Mouse (Mus musculus): ENCODE measurements around the gene Nek8.
A peak's percentile ranks its signal among the peaks of the same experiment; 100 is the strongest.

The Nek8 gene

GRCm38 (mm10) chr11:78167257-78167959 lies 9.1 kb downstream of the Nek8 start:
- DNase-seq (ENCODE audit: low spot score) = no peak

- DNase-seq (ENCODE audit: low spot score) = no peak
Measured at GRCm38 (mm10) chr11:78166640-78167039, 9.8 kb downstream of the Nek8 start.

DNA sequence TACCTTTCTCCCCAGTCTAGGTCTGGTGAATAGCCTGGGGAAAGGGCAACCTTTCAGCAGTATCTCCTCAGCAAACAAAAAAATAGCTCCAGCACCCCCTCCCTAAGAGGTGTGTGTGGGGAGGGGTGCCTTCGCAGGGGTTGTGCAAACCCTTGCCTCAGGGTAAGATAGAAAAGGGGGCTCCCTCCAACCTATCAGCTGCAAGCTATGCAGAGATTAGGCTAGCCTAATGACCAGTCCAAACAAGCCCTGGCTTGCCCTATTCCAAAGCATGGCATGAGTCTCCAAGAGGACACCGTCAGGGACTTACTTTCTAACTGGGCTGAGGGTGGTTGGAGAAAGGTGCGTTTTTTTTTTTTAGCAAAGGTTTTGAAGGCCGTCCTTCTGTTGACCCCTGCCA lies 10.3 kb downstream of the Nek8 start:
- no peak for DNase-seq (ENCODE audit: low spot score)

DNA sequence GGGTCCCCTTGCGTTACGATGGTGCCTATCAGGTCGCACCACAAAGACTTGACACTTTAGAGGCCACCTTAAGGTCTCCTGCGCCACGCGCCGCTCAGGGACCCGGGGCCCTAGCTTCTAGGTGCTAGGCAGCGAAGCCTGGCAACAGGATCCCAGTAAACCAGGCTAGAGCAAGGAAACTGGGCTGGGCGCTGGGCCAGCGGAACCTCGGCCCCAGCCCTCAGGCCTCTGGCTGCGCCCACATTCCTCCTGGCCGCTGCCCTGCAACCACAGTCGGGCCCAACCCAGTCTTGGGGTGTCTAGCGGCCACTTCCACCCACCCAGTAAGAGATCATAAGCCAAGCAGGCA lies 10.7 kb downstream of the Nek8 start:
- peak; percentile 84 for DNase-seq (ENCODE audit: low spot score)

GRCm38 (mm10) chr11:78164924-78165760 lies 11.3 kb downstream of the Nek8 start, which contains the start of gene Traf4:
Gene Traf4, minus strand, starts transcription at chr11:78165589.
- peak; percentile 92 for DNase-seq (ENCODE audit: low spot score)

DNA sequence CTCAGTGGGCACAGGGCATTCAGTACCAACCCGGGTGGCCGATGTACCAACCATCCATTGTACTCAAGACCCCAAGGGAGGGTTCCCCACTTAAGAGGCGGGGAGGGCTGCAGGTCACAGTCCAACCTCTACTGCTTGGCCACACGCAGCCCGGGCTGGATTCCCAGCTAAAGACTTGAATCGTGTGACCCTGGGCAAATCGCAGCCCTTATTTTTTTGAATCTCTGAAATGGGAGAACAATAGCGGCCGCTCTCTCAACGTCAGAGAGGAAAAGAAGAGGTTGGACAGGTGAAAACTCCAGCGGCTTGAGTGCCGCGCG lies 11.9 kb downstream of the Nek8 start:
- peak; percentile 57 for DNase-seq (ENCODE audit: low spot score)

GRCm38 (mm10) chr11:78163681-78164603 lies 12.5 kb downstream of the Nek8 start:
- peak; percentile 96 for DNase-seq (ENCODE audit: low spot score)

GRCm38 (mm10) chr11:78163045-78163444 lies 13.4 kb downstream of the Nek8 start:
- DNase-seq (ENCODE audit: low spot score) = no peak

DNA sequence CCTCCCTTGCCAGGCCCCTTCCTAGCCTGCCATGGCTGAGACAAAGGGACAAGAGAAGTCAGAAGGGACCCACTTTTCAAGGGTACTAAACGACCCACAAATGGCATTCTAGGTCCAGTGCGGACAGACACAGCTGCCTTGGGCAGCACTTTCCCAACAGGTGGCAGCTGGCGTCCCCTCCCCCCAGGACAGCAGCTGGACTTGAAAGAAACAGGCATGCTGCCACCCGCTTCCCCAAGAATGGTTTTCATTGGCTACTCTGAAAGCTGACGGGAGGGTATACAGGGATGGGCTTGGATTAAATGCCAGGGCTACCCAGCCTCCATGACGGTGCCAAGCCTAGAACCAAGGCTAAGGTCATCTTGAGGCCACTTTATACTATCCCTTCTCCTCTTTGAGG lies 14.0 kb downstream of the Nek8 start:
- DNase-seq (ENCODE audit: low spot score) = no peak

GRCm38 (mm10) chr11:78161968-78162367 lies 14.5 kb downstream of the Nek8 start:
- no peak for DNase-seq (ENCODE audit: low spot score)

DNA sequence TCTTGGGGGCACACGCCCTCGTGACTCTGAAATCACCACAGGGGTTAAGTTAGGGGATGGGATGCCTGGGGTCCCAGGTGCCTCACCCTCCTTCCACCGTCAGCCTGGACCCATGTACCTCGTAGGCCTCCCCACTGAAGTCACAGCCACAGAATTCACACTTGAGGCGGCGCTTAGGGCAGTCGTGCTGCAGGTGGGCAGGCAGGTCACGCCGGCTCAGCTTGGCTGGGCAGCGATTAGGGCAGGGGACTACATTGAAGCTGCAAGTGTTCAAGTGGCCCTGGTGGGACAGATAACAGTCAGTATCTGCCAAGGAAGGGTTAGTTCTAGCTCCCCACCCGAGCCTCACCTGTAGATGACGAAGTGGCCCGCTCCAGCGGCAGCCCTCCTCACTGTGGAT lies 15.3 kb downstream of the Nek8 start:
- DNase-seq (ENCODE audit: low spot score) = no peak

GRCm38 (mm10) chr11:78160675-78161074 lies 15.8 kb downstream of the Nek8 start:
- DNase-seq (ENCODE audit: low spot score) = no peak

DNA sequence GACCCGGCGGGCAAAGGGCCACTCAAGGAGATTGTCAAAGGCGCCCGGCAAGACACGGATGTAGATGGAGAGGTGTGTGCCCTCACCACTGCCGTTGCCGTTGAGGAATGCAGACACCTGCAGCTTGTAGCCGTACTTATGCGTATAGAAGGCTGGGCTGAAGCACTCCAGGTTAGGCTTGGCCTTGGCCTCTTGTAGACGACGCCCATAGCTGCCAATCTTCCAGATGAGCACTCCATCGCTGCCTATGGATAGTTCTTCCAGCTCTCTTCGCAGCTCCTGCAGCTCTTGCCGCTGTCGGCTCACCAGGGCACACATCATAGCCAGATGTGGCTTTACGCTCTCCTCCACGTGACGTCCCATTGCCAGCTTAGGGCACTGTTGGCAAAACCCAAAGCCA lies 16.3 kb downstream of the Nek8 start:
- DNase-seq (ENCODE audit: low spot score) = no peak

DNA sequence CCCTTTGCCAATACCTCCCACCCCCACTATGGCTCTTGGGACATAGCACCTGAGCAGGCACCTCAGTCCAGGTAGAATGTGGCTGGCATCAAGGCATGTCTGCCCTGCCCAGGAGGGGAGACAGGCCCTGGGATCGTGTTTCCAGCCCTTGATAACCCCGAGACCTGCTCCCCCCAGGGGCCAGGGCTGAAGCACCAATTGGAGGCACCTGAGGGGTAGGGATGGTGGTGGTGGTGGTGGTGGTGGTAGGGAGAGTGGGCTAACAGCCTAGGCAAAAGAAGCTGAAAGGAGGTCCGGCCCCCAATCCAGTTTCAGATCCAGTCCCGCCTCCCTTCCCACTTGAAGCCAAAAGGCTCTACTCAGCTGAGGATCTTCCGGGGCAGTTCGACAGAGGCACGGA lies 16.9 kb downstream of the Nek8 start:
- DNase-seq (ENCODE audit: low spot score) = no peak

DNA sequence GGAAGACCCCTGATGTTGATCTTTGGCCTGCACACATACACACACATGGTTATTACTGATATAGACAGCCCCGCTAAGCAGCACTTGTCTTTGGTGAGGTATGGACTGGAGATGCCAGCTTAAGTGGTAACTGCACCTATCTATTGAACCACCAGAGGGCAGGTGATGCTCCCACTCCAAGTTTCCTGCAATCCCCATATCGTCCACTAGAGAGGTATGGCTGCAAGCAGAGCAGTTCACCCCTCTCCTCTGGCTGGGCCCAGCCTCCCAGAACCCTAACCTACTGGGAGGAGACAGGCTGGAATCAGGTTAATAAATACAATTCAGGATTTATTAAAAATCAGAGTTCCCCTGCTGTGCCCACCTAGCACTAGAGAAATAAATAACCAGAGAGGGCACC lies 17.4 kb downstream of the Nek8 start:
- DNase-seq (ENCODE audit: low spot score) = peak; percentile 91

DNA sequence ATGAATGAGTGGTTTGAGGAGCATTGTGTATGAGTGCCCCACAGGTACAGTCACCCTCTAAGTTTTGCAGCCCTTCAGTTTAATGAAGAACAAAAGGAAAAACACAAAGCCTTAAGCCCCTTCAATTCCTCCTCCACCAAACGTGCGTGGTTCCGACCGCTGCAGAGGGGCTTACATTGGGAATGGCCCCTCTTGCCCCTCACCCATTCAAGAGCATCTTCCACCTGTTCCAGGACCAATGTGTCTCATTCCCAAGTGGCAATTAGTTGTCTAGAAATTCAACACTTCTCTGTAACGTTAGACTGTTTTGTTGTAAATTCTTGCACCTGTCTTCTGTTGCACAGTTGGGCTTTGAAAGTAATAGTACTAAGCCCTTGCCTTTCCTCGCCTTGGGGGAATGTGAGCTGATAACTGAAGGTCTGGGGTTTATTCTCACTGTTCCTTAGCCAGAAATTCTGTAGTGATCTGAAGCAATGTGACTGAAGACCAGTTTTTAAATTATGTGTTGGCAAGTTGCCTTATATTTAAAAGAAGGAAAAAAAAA lies 20.2 kb downstream of the Nek8 start:
- DNase-seq (ENCODE audit: low spot score) = no peak

DNA sequence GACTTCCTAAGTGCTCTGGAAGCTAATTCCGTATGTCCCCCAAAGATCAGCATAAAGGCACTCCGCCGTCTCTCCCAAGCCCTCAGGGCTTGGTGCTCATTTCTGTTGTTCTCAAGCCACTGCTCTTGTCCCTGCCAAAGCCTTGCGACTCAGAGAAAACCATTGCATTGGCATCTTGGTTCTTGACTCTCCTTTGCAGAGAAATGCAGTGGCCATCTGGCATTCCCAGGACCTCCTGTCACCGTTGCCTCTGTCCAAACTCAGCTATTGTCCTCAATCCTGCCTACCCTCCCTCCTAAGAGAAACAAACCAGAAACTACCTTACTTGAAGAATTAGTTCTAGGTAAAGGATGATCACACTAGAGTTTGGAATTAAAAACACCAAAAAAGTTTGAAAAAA lies 20.8 kb downstream of the Nek8 start:
- no peak for DNase-seq (ENCODE audit: low spot score)

DNA sequence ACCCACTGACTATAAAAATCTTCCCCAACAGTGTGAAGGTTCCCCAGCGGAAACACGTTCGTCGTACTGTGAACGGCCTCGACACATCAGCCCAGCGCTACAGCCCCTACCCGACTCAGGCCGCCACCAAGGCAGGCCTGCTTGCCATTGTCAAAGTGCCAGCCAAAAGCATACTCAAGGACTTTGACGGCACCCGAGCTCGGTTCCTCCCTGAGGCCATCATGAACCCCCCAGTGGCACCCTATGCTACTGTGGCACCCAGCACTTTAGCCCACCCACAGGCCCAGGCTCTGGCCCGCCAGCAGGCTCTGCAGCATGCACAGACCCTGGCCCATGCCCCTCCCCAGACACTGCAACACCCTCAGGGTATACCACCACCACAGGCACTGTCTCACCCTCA lies 22.7 kb downstream of the Nek8 start:
- no peak for DNase-seq (ENCODE audit: low spot score)

GRCm38 (mm10) chr11:78152299-78153231 lies 23.9 kb downstream of the Nek8 start:
- DNase-seq (ENCODE audit: low spot score) = peak; percentile 78

DNA sequence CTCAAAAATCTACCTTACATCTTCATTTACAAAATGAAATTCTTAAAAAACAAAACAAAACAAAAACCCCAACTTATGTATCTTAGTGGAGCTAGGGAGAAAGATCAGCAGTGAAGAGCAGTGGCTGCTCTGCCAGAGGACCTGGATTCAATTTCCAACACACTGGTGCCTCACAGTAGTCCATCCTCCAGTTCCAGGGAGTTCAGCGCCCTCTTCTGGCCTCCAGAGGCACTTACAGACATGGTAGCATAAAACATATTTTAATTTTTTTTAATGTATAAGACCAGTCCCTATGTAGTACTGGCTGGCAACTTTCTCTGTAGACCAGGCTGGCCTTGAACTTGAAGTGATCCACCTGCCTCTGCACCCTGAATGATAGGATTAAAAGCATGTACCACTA lies 25.3 kb downstream of the Nek8 start:
- peak; percentile 43 for DNase-seq (ENCODE audit: low spot score)

Measured in adipocyte (in vitro differentiated cells).